Mouse (Mus musculus) cerebellum, adult 2 months (tissue): ENCODE data around the gene Ppm1d. TPM values are rescaled to one million over a fixed set of nuclear protein-coding genes. Genes with fewer than 3 reads are reported as not detected.

Experiments
- DNase-seq, 2 experiments: peaks; one replicate each; pipeline ENCODE4 v3.0.0; 2021
- H3K27ac ChIP-seq: fragments of 200-500 bp; 2 replicates; pipeline ENCODE4 v1.5.1; 2012; ENCODE audit warnings: low read length, control low read depth, inconsistent platforms; ENCODE audit not compliant: insufficient read depth
- H3K27me3 ChIP-seq: fragments of 200-500 bp; 2 replicates; pipeline ENCODE4 v1.6.1; 2012; ENCODE audit warnings: inconsistent platforms, mild to moderate bottlenecking, low read length, moderate library complexity; ENCODE audit not compliant: control insufficient read depth, insufficient read depth
- H3K4me1 ChIP-seq: fragments of 200-500 bp; 2 replicates; pipeline ENCODE4 v1.6.1; 2011; ENCODE audit warnings: low read length; ENCODE audit not compliant: control insufficient read depth, insufficient read depth
- H3K4me3 ChIP-seq: fragments of 200-500 bp; replicated peaks from 2 replicates; pipeline ENCODE3; 2011; ENCODE audit warnings: mild to moderate bottlenecking, low read depth, low read length, control low read depth; ENCODE audit not compliant: insufficient read depth
- CTCF ChIP-seq: fragments of 200-500 bp; IDR thresholded peaks from 2 replicates; pipeline ENCODE4 v1.5.1; 2011; ENCODE audit warnings: low read depth, mild to moderate bottlenecking, control low read depth, low read length, moderate library complexity, borderline replicate concordance; ENCODE audit not compliant: insufficient read depth
- POLR2A ChIP-seq: fragments of 200-500 bp; IDR thresholded peaks from 2 replicates; pipeline ENCODE4 v1.6.1; 2011; ENCODE audit warnings: low read length, control low read depth, borderline replicate concordance; ENCODE audit not compliant: insufficient read depth
- WGBS: fragments of 180-500 bp; shearing (Covaris S2); methylation state at CpG from one replicate; pipeline ENCODE4 v1.1.7; 2018; 5-methylcytosine and 5-hydroxymethylcytosine counted together
- polyA plus RNA-seq: library from polyadenylated mRNA; depleted of rRNA; stranded (reverse); fragments of >200 nt; gene quantifications from 2 replicates; pipeline ENCODE4 v1.2.3, GENCODE M21; 2012

The Ppm1d gene
- polyA plus RNA-seq, 1 experiment, result 31.2 TPM

DNA sequence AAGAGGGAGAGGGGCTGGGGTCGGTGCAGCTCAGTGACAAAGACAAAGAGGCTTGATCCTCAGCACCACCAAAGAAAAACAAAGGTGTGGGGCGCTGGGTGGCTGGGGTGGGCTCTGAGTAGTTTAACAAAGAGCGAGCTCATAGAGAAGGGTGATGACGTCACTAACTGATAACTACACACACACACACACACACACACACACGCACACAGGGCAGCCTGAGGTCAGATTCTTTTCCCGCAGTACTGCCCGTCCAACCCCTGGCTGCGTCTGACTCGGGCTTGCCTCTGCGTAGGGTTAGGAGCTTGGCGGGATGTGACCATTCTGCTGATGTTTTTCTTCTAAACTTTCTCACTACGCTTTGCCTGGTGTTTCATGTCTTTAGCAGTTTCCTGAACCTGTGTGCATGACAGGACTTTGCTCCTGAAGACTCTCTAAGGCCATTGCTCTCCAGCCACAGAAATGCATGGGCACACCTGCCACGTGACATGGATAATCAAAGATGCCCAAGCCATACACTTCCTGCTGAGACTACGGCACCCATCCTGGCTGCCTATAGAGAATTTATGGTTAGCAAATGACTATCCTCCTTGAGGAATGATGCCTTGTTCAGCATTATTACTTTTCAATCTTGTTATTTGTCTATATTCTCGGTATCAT, 29.7 kb upstream of the Ppm1d start:
- no peaks in the 10 kb centered on the region for H3K4me1 ChIP-seq
- TF ChIP-seq POLR2A (no peak), CTCF (no peak)
- WGBS, result 78% methylated on average over 15 of the region's 15 CpGs

DNA sequence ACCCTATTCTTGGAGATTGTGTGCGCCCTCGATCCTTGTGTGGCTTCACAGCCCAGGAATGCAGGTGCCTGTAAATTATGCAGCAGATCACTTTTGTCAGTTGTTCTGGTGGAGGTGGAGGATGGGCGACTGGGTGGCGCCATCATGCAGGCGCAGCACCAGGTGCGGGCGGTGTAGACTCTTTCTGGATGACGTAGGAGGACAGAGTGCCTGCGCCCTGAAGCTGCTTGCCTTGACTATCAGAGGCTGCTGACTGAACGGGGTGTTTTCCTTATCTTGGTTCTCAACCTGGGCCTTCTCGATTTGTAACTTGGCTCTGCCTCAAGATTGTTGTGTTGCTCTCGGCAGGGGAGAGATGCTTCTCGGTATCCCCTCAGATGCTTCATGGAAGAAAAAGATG, 13.1 kb upstream of the Ppm1d start:
- Histone ChIP-seq H3K27ac (no peak overlapping the region), H3K4me3 (no peak overlapping the region), H3K27me3 (no peaks in the 10 kb centered on the region), H3K4me1 (no peaks in the 10 kb centered on the region)
- DNase-seq, result no peak
- TF ChIP-seq CTCF (no peak), POLR2A (no peak)
- WGBS, result 67% methylated on average over 13 of the region's 13 CpGs

More for the DNA sequence above, 29.7 kb upstream of the Ppm1d start:
- Histone ChIP-seq H3K27me3 (no peaks in the 10 kb centered on the region), H3K27ac (no peak overlapping the region), H3K4me3 (no peak overlapping the region)
- no peak for DNase-seq

DNA sequence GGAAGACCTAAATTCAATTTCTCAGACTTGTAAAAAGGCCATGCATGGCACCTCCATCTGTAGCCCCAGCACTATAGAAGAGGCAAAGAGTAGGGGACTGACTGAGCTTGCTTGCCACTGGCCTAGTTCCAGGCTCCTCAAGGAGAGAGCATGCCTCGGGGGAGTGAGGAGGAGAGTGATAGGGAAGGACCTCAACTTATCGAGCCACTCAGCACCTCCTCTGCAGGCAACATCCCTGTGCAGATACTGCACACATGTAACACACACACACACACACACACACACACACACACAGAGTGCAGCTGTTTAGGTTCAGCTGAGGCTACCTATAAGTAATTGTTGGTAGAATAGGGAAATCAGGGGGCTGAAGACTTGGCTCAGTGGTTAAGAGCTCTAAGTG, 11.2 kb upstream of the Ppm1d start:
- TF ChIP-seq POLR2A, result no peak
- no peak for TF ChIP-seq CTCF
- WGBS, result 61% methylated on average over 2 of the region's 2 CpGs
- no peaks in the 10 kb centered on the region for H3K27me3 ChIP-seq
- H3K4me3 ChIP-seq, result no peak overlapping the region
- no peak overlapping the region for H3K27ac ChIP-seq
- DNase-seq, result no peak
- no peaks in the 10 kb centered on the region for H3K4me1 ChIP-seq

DNA sequence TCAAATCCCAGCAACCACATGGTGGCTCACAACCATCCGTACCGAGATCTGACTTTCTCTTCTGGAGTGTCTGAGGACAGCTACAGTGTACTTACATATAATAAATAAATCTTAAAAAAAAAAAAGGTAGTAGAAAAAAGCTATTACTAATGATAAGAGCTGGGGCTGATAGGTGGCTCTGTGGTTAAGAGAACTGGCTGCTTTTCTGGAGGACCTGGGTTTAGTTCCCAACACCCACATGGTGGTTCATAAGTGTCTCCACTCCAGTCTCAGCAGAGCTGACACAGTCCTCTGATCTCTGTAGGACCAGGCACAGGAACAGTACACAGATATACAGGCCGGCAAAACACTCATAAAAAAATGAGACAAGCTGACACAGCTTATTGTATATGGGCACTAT, 9.9 kb upstream of the Ppm1d start:
- H3K27me3 ChIP-seq, result no peaks in the 10 kb centered on the region
- WGBS, result 95% methylated on average over 3 of the region's 3 CpGs

GRCm38 (mm10) chr11:85301836-85302235, 9.2 kb upstream of the Ppm1d start:
- H3K4me1 ChIP-seq, result no peaks in the 10 kb centered on the region
- H3K27me3 ChIP-seq, result no peaks in the 10 kb centered on the region
- H3K27ac ChIP-seq, result no peak overlapping the region
- no peak for DNase-seq
- H3K4me3 ChIP-seq, result no peak overlapping the region
- 93% methylated on average over 2 of the region's 2 CpGs for WGBS
- TF ChIP-seq CTCF, result no peak
- TF ChIP-seq POLR2A, result no peak

More for the DNA sequence above, 9.9 kb upstream of the Ppm1d start:
- no peaks in the 10 kb centered on the region for H3K4me1 ChIP-seq
- no peak overlapping the region for H3K27ac ChIP-seq
- no peak for TF ChIP-seq POLR2A
- TF ChIP-seq CTCF, result no peak
- DNase-seq, result no peak
- no peak overlapping the region for H3K4me3 ChIP-seq

GRCm38 (mm10) chr11:85306577-85307260, 4.3 kb upstream of the Ppm1d start:
- WGBS, result 72% methylated on average over 4 of the region's 4 CpGs

GRCm38 (mm10) chr11:85308799-85309198, 2.2 kb upstream of the Ppm1d start:
- Histone ChIP-seq H3K4me1 (no peaks in the 10 kb centered on the region), H3K4me3 (no peak overlapping the region), H3K27ac (no peak overlapping the region), H3K27me3 (no peaks in the 10 kb centered on the region)
- TF ChIP-seq POLR2A (no peak), CTCF (no peak)
- DNase-seq, result peak in 1 of 2 experiments; percentile 53
- 8% methylated on average over 2 of the region's 2 CpGs for WGBS

More at GRCm38 (mm10) chr11:85306577-85307260, 4.3 kb upstream of the Ppm1d start:
- Histone ChIP-seq H3K4me1 (no peaks in the 10 kb centered on the region), H3K27ac (no peak overlapping the region), H3K4me3 (no peak overlapping the region), H3K27me3 (no peaks in the 10 kb centered on the region)
- no peak for DNase-seq
- TF ChIP-seq POLR2A (no peak), CTCF (no peak)

GRCm38 (mm10) chr11:85310407-85310712, 684 bp upstream of the Ppm1d start:
- 2% methylated on average over 15 of the region's 15 CpGs for WGBS
- Histone ChIP-seq H3K4me3 (peak overlapping the region; percentile 72), H3K27me3 (no peaks in the 10 kb centered on the region), H3K27ac (peak overlapping the region; percentile 69), H3K4me1 (no peaks in the 10 kb centered on the region)
- DNase-seq, result no peak
- TF ChIP-seq POLR2A, result no peak
- no peak for TF ChIP-seq CTCF
